Mouse (Mus musculus): ENCODE data around the gene Hbs1l.

GRCm38 (mm10) chr10:21369586-21369985 is 73.8 kb downstream of the Hbs1l start:
- TF ChIP-seq CTCF (IDR thresholded peaks at IDR 0.05; ENCODE audit: low read depth, low read length) (no peak), POLR2A (IDR thresholded peaks at IDR 0.05; ENCODE audit: borderline replicate concordance, low read depth, low read length) (no peak)

Measured in bone marrow macrophage, adult 2 months (primary cell).